Mouse (Mus musculus) neural tube, embryonic 15.5 days (tissue): ENCODE measurements at regions not wholly inside any gene's neighbourhood (a gene's known extent, or its start where the extent isn't known, plus 50 kb on each side); places are given as distances from the start of the nearest gene placed in this dataset.
A peak's percentile ranks its signal among the peaks of the same experiment; 100 is the strongest.

ENCODE experiments used
- ATAC-seq: fragments of 200-750 bp; cut with Nextera tagmentation; 2 replicates; pipeline ENCODE4 v1.8.0; 2017; ENCODE audit warnings: mild to moderate bottlenecking, moderate TSS enrichment, moderate library complexity; ENCODE audit not compliant: low FRiP score
- H3K27ac ChIP-seq: fragments of 300-500 bp; sonication (generic); replicated peaks from 2 replicates; pipeline ENCODE4 v1.5.1; 2015; ENCODE audit warnings: mild to moderate bottlenecking, inconsistent platforms
- H3K27me3 ChIP-seq: fragments of 300-500 bp; sonication (generic); replicated peaks from 2 replicates; pipeline ENCODE4 v1.6.1; 2015; ENCODE audit warnings: inconsistent platforms
- H3K36me3 ChIP-seq: fragments of 300-500 bp; sonication (generic); 2 replicates; pipeline ENCODE4 v1.6.1; 2015; ENCODE audit warnings: inconsistent platforms
- H3K4me1 ChIP-seq: fragments of 300-500 bp; sonication (generic); 2 replicates; pipeline ENCODE4 v1.6.1; 2015; ENCODE audit warnings: inconsistent platforms
- H3K4me2 ChIP-seq: fragments of 300-500 bp; sonication (generic); 2 replicates; pipeline ENCODE4 v1.6.1; 2015; ENCODE audit warnings: inconsistent platforms, mild to moderate bottlenecking, moderate library complexity
- H3K4me3 ChIP-seq: fragments of 300-500 bp; sonication (generic); replicated peaks from 2 replicates; pipeline ENCODE4 v1.5.1; 2015; ENCODE audit warnings: mild to moderate bottlenecking, inconsistent platforms
- H3K9ac ChIP-seq: fragments of 300-500 bp; sonication (generic); replicated peaks from 2 replicates; pipeline ENCODE4 v1.6.1; 2015; ENCODE audit warnings: mild to moderate bottlenecking, inconsistent platforms
- H3K9me3 ChIP-seq: fragments of 300-500 bp; sonication (generic); replicated peaks from 2 replicates; pipeline ENCODE4 v1.6.1; 2016; ENCODE audit warnings: inconsistent platforms
- WGBS: fragments of 180-500 bp; shearing (Covaris S2); methylation state at CpG from one replicate; pipeline ENCODE4 v1.1.7; 2015; ENCODE audit warnings: mixed read lengths; 5-methylcytosine and 5-hydroxymethylcytosine counted together

DNA sequence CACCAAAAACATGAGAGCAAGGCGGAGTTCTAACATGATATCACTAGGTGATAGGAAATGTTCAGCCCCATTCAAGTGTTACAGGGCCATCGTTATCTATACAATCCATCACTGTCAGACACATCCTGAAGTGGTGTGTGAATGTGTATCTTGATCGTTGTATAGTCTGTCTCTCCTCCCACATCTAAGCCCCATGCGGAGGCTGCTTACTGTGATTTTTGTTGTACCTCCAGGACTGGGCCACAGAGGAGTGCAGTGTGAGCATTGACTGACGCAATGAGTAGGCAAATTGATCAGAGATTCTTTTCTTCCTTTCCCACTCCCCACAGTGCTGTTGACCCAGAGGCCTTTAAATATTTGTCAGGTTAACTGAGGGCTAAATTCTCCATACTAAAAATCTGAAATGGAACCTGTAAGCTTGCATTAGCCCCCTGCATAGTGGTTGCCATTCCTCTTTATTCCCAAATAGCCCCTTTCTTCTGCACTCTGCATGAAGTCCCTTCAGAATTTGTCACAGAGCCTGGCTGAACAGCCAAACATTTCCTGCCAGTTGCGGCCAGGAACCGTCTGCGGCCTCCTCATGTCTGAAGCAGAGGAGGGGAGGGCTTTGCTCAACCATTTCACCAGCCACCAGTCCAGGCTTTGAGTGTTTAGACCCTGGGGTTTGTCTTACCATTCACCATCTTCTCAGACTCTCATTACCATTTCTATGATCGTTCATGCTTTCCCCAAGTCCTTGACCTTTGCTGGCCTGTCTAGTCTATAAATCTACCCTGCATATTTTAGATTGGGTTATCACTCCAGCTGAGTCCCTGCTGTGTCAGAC is 119.3 kb downstream of the Ttc8 start:
- H3K4me2 ChIP-seq: no peak overlapping the region
- H3K36me3 ChIP-seq: no peaks in the 10 kb centered on the region
- H3K4me1 ChIP-seq: peaks cover 11% of the 10 kb centered on the region
- no peak for ATAC-seq
- H3K27ac ChIP-seq: no peak overlapping the region
- H3K27me3 ChIP-seq: peaks cover 29% of the 10 kb centered on the region
- 33% methylated on average over 9 of the region's 9 CpGs for WGBS
- no peak overlapping the region for H3K9ac ChIP-seq
- no peak overlapping the region for H3K4me3 ChIP-seq
- no peaks in the 10 kb centered on the region for H3K9me3 ChIP-seq

DNA sequence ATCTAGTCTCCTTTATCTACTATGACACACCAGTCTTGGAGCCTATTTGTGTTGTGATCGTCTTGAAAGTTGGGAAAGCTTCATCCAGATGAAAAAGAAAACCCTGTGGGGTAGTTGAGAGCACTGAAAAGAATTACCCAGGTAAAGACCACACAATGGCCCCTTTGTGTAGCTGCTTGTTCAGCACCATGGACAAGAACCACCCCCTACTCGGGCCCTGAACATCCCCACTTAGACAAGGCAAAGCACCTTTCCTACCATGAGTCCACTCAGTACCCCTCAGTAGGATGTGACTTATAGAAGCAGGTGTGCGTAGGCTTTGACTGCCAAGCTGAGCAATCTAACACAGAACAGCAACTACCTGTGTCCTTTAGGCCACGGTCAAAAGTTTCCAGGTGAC is 121.2 kb downstream of the Ttc8 start:
- Histone ChIP-seq H3K27ac (no peak overlapping the region), H3K9ac (no peak overlapping the region), H3K4me2 (no peak overlapping the region), H3K4me3 (no peak overlapping the region), H3K9me3 (no peaks in the 10 kb centered on the region), H3K36me3 (no peaks in the 10 kb centered on the region), H3K27me3 (peaks cover 14% of the 10 kb centered on the region), H3K4me1 (peaks cover 11% of the 10 kb centered on the region)
- no peak for ATAC-seq
- 63% methylated on average over 4 of the region's 4 CpGs for WGBS

DNA sequence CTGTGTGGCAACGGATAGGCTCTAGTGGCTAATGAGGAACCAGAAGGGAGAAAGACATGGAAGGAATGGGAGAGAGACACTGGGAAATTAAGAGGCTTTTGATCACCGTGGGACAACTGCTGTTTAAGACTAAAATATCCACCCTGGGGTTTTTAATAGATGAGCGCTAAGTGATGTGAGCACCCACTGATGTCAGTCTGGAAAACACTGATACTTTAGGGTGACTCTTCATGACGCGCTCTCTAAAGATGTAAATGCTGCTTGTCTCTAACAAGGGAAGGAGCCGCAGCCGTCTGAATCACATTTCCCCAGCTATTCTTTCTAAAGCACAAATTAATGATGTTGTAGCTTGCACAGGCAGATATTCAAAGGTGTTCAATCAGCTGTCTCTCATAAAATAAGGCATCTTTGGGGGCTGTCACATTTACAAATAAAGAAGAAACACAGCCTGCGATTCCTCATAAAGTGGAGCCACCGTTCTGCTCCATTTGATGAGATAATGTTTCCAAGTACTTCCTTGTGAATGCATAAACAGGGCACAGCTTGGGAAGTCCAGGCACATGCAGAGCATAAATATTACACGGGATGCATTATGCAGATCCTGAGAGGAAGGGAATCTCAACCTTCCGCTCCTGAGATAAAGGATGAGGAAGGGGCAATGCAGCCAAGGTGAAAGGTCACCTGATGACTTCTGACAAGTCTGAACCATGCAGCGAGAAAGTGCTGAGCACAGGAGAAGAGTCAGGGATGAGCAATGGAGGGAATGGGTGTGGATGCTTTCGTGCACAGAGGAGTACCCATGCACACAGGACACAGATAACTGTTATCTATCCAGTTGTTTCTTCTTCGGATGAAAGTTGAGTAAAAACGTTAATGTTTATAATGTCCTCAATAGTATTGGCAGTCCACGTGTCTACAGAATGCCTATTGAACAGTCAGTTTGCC is 122.8 kb downstream of the Ttc8 start:
- 50% methylated on average over 16 of the region's 16 CpGs for WGBS
- Histone ChIP-seq H3K27ac (peak overlapping the region; percentile 60), H3K4me1 (peaks cover 11% of the 10 kb centered on the region), H3K9me3 (no peaks in the 10 kb centered on the region), H3K27me3 (peaks cover 4% of the 10 kb centered on the region; the same call in 1 of the 2 replicates), H3K9ac (no peak overlapping the region), H3K36me3 (no peaks in the 10 kb centered on the region), H3K4me3 (no peak overlapping the region), H3K4me2 (no peak overlapping the region)
- peak; percentile 71 for ATAC-seq

DNA sequence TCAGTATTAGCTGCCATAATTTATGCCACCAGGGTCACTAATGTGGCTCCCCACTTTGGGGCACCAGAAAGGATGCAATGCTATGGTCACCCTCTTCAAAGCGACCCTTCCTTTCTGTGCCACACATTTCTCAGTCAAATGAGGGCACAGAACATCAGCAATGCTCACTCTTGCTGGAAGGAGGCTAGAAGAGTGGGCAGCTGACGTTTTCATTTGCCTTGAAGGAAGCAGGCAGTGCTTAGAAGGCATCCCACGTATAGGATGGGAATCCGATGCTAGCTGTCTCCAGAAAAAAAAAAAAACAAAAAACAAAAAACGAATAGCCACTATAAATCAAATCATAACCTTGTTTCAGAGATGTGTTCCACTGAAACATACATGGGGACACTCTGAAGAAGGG is 124.1 kb downstream of the Ttc8 start:
- 0 out of 2 replicates have a peak, but pooled peaks cover 3% of the 10 kb centered on the region for H3K27me3 ChIP-seq
- ATAC-seq: no peak
- no peak overlapping the region for H3K4me2 ChIP-seq
- H3K4me1 ChIP-seq: peaks cover 11% of the 10 kb centered on the region
- no peak overlapping the region for H3K4me3 ChIP-seq
- WGBS: 66% methylated on average over 5 of the region's 5 CpGs
- H3K9ac ChIP-seq: no peak overlapping the region
- H3K27ac ChIP-seq: no peak overlapping the region
- no peaks in the 10 kb centered on the region for H3K9me3 ChIP-seq
- H3K36me3 ChIP-seq: no peaks in the 10 kb centered on the region

DNA sequence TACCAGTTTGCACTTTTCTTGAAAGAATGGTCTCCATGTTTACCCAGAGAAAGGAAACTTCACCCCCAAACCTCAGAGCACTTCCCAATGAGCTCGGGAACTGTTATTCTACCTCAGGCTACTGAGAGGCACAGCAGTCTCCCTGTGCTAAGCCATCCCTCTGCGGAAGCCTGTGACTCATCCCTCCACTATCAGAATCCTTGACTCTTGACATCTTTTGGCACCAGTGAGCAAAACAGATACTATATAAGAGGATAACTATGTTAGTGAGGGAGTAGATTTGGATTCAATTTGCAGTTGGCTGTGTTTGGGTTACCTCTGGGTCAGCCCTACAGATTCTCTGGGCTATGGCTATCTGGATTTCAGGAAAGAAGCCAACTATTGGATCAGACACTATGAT is 130.1 kb downstream of the Ttc8 start:
- Histone ChIP-seq H3K4me1 (no peaks in the 10 kb centered on the region), H3K36me3 (no peaks in the 10 kb centered on the region), H3K27me3 (peaks cover 14% of the 10 kb centered on the region), H3K27ac (no peak overlapping the region), H3K4me3 (no peak overlapping the region), H3K9ac (no peak overlapping the region), H3K9me3 (no peaks in the 10 kb centered on the region), H3K4me2 (no peak overlapping the region)
- no peak for ATAC-seq
- 83% methylated on average over 2 of the region's 2 CpGs for WGBS

DNA sequence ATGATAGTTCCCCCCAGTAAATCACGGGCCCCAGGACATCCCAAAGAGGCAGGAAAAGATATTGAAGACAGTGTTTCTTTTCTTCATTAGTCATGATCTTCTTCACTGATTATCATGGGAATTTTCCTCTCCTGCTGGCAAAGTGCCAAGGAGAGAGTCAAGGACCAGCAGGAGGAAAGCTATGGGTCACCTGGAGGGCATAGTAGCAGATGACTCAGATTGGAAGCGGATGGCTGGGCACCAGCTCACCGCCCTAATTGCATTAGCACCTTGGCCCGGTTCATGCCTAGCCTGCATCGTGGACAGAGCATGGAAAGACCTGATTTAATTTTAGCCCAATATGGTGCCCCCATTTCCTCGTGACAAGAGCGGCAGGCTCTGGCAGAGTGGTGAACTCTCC is 132.2 kb downstream of the Ttc8 start:
- ATAC-seq: no peak
- H3K9ac ChIP-seq: no peak overlapping the region

DNA sequence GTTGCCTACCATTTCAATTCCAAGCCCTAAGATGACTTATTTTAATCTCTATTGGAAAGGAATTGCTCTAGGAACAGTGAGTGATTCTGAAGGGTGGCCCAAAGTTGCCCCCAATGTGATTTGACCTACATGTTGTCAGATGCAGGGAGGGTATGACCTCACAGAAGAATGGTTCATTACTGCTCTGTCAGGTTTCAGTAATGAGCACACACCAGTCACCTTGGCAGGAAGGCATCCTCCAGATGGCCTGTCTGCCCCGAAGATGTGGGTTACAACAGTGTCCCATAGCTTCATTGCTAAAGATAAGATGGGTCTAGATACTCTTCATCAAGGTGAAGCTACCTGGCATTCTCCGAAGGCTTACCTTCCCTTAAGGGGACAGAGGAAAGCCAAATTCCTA is 137.1 kb downstream of the Ttc8 start:
- H3K27me3 ChIP-seq: no peaks in the 10 kb centered on the region
- H3K9ac ChIP-seq: no peak overlapping the region
- no peak overlapping the region for H3K4me2 ChIP-seq
- H3K36me3 ChIP-seq: no peaks in the 10 kb centered on the region
- no peaks in the 10 kb centered on the region for H3K9me3 ChIP-seq
- H3K4me1 ChIP-seq: no peaks in the 10 kb centered on the region
- no peak overlapping the region for H3K27ac ChIP-seq
- no peak for ATAC-seq
- WGBS: 90% methylated on average over 2 of the region's 2 CpGs
- no peak overlapping the region for H3K4me3 ChIP-seq

More for the DNA sequence above, 132.2 kb downstream of the Ttc8 start:
- H3K4me3 ChIP-seq: no peak overlapping the region
- no peak overlapping the region for H3K27ac ChIP-seq
- 78% methylated on average over 7 of the region's 7 CpGs for WGBS
- no peaks in the 10 kb centered on the region for H3K36me3 ChIP-seq
- H3K4me1 ChIP-seq: no peaks in the 10 kb centered on the region
- H3K4me2 ChIP-seq: no peak overlapping the region
- no peaks in the 10 kb centered on the region for H3K9me3 ChIP-seq
- H3K27me3 ChIP-seq: peaks cover 11% of the 10 kb centered on the region

DNA sequence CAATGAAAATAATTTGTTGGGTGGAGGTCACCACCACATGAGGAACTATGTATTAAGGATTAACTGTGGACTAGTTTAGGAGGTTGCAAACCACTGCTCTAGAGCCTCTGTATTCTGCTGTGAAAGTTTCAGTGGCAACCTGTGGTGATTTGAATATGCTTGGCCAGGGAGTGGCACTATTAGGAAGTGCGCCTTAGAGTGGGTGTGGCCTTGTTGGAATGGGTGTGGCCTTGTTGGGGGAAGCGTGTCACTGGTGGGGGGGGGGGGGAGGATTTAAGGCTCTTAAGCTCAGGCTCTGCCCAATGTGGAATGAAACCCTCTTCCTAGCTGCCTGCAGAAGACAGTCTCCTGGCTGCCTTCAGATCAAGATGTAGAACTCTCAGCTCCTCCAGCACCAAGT is 138.5 kb downstream of the Ttc8 start:
- Histone ChIP-seq H3K4me2 (no peak overlapping the region), H3K4me1 (no peaks in the 10 kb centered on the region), H3K9me3 (no peaks in the 10 kb centered on the region), H3K36me3 (no peaks in the 10 kb centered on the region), H3K27ac (no peak overlapping the region), H3K4me3 (no peak overlapping the region), H3K27me3 (no peaks in the 10 kb centered on the region), H3K9ac (no peak overlapping the region)
- WGBS: 78% methylated on average over 2 of the region's 2 CpGs
- ATAC-seq: no peak

DNA sequence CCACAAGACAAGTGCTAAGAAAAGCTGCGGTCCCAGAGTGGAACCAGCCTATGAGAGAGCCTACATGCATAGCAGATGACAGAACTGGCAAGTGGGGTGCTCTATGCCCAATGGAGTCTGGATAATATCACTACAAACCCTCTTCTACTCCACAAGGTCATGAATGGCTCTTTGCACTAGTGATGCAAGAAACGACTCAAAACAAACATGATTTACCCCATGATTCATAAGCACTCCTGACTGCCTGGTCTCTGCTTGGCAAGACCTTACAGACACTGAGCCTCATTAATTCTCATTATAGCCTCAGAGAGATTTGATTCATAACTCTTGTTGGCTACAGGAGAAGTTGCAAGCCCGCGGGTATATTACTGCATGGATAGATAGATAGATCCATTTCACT is 139.1 kb downstream of the Ttc8 start:
- Histone ChIP-seq H3K4me2 (no peak overlapping the region), H3K9me3 (no peaks in the 10 kb centered on the region), H3K27me3 (no peaks in the 10 kb centered on the region), H3K4me3 (no peak overlapping the region), H3K4me1 (no peaks in the 10 kb centered on the region), H3K9ac (no peak overlapping the region), H3K27ac (no peak overlapping the region), H3K36me3 (no peaks in the 10 kb centered on the region)
- no peak for ATAC-seq
- 86% methylated on average over 4 of the region's 4 CpGs for WGBS

DNA sequence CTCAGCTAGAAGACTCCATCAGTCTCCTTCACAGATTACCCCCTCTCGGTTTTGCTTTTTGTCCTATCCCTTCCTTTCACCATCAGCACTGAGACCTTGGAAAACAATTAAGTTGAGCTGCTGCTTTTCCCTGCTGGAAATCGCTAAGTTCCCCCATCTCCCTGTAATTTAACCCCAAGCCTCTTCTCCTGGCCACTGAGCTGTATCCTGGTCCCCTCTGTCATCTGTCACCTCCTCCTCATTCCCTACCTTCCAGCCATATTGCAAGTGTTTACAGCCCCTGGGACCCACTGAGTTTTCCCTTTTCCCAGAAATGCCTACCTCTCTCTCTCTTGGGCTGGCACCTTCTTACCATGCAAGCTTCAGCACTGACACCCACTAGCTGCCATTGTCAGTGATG is 140.3 kb downstream of the Ttc8 start:
- Histone ChIP-seq H3K4me3 (no peak overlapping the region), H3K9ac (no peak overlapping the region), H3K36me3 (no peaks in the 10 kb centered on the region), H3K4me2 (no peak overlapping the region), H3K27ac (no peak overlapping the region), H3K4me1 (no peaks in the 10 kb centered on the region), H3K27me3 (no peaks in the 10 kb centered on the region), H3K9me3 (no peaks in the 10 kb centered on the region)
- no peak for ATAC-seq
- 52% methylated on average over 2 of the region's 2 CpGs for WGBS

DNA sequence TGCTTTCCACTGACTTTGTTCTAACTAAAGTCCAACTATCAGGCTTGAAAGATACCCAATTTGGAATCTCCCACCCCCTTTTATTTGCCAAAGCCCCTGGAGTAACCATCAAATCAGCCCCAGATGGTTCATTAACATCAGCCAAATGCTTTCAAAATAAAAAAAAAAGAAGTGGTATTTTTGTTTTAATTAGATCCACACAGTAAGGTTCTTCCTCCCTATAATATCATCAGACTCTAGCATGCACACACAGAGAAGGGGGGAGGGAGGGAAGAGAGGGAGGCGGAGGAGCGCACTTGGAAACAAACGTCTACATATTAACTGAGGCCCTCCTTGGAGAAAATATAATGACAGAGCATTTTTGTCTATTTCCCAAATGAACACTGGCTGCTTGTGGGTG is 143.1 kb downstream of the Ttc8 start:
- peak; percentile 63; the same call in 1 of the 2 replicates for ATAC-seq
- Histone ChIP-seq H3K27ac (no peak overlapping the region), H3K4me1 (no peaks in the 10 kb centered on the region), H3K9ac (no peak overlapping the region), H3K9me3 (no peaks in the 10 kb centered on the region), H3K27me3 (no peaks in the 10 kb centered on the region), H3K36me3 (no peaks in the 10 kb centered on the region), H3K4me3 (no peak overlapping the region), H3K4me2 (no peak overlapping the region)
- WGBS: 52% methylated on average over 3 of the region's 3 CpGs

DNA sequence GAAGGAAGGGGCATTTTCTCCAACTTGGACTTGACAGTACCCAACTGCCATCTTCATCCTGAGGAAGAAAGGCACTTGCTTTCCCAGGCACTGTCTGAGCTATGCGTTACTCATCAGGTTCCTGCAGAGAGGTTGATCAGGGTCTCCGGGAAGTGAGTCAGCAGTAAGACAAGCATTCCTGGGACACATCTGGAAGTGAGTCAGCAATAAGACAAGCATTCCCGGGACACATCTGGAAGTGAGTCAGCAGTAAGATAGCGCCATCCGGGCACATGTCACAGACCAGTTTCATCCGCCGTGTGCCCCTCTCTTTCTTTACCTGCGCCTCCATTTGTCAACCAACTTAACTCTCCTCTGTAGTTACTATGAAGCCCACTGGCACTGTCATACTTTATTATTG is 143.5 kb downstream of the Ttc8 start:
- H3K36me3 ChIP-seq: no peaks in the 10 kb centered on the region
- H3K4me1 ChIP-seq: no peaks in the 10 kb centered on the region
- no peaks in the 10 kb centered on the region for H3K27me3 ChIP-seq
- H3K4me3 ChIP-seq: no peak overlapping the region
- no peak for ATAC-seq
- H3K9me3 ChIP-seq: no peaks in the 10 kb centered on the region
- no peak overlapping the region for H3K27ac ChIP-seq
- no peak overlapping the region for H3K9ac ChIP-seq
- WGBS: 83% methylated on average over 8 of the region's 8 CpGs
- no peak overlapping the region for H3K4me2 ChIP-seq
